Mouse (Mus musculus): ENCODE measurements at regions not wholly inside any gene's neighbourhood (a gene's known extent, or its start where the extent isn't known, plus 50 kb on each side); places are given as distances from the start of the nearest gene placed in this dataset.

DNA sequence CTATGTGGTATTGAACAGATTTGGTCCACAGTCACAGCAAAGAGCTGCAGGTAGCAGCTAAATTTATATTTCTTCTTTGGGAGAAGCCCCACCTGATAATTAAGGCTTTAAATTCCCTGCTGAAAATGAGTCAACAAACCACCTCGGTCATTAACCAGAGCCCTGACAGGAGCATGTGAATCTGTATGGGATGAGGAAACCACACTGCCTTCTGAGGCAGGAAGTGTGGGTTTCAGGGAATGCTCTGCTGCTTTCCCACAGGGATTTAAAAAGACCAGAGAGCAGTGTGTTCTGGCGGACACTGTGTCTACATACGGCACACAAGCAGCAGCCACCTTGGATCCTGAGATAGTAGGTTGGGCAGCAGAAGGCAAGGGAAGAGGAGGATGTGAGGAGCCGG lies 204.0 kb upstream of the Gm21798 start:
- DNase-seq (ENCODE audit: low read depth, low spot score): no peak
- TF ChIP-seq ZNF384 (IDR thresholded peaks at IDR 0.05; ENCODE audit: low read depth, low read length) (no peak), MAFK (IDR thresholded peaks at IDR 0.05; ENCODE audit: insufficient read depth, low read depth, low read length) (no peak), CHD2 (IDR thresholded peaks at IDR 0.05; ENCODE audit: low read depth, low read length) (no peak), ZC3H11A (IDR thresholded peaks at IDR 0.05; ENCODE audit: borderline replicate concordance, low read depth, low read length) (no peak), HCFC1 (IDR thresholded peaks at IDR 0.05; ENCODE audit: borderline replicate concordance, insufficient read depth, low read length) (no peak)

DNA sequence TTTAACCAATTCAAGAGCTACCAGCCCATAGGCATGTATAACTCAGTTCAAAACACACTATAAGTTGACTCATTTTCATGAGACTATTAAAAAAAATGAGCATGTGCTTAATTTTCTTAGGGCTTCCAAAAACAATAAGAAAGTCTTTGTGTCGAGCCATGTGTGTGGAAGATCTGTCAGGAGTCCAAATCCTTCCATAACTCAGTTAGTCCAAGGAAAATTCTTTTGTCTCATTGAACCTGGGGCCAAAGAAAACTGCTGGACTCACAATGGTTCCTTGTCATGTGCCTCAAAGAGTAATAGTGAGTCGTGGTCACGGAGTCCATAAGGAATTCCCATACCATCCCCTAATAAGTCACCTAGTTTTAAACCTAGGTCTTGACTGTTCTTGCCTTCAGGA lies 199.0 kb upstream of the Gm21798 start:
- no peak overlapping the region for H3K4me3 ChIP-seq (ENCODE audit: insufficient read depth in 1 of 2, low read depth in 1 of 2, low read length in 2 of 2, poor library complexity in 1 of 2, severe bottlenecking in 1 of 2)
- TF ChIP-seq CHD2 (IDR thresholded peaks at IDR 0.05; ENCODE audit: low read depth, low read length) (no peak), HCFC1 (IDR thresholded peaks at IDR 0.05; ENCODE audit: borderline replicate concordance, insufficient read depth, low read length) (no peak), ZNF384 (IDR thresholded peaks at IDR 0.05; ENCODE audit: low read depth, low read length) (no peak), ZC3H11A (IDR thresholded peaks at IDR 0.05; ENCODE audit: borderline replicate concordance, low read depth, low read length) (no peak), MAFK (IDR thresholded peaks at IDR 0.05; ENCODE audit: insufficient read depth, low read depth, low read length) (no peak)
- DNase-seq (ENCODE audit: low read depth, low spot score): no peak
- no peak overlapping the region for H3K9ac ChIP-seq (ENCODE audit: insufficient read depth, low read depth, low read length, poor library complexity, severe bottlenecking)
- no peaks in the 10 kb centered on the region for H3K4me1 ChIP-seq (ENCODE audit: control insufficient read depth in 2 of 2, insufficient read depth in 2 of 2, low read length in 2 of 2, poor library complexity in 1 of 2)
- H3K36me3 ChIP-seq (ENCODE audit: control insufficient read depth, insufficient read depth, low read length, poor library complexity, severe bottlenecking): no peaks in the 10 kb centered on the region
- no peak overlapping the region for H3K27ac ChIP-seq (ENCODE audit: insufficient read depth, low read depth, low read length, poor library complexity, severe bottlenecking)
- H3K9me3 ChIP-seq (ENCODE audit: control insufficient read depth, insufficient read depth, low read depth, low read length): no peaks in the 10 kb centered on the region
- in situ Hi-C loops (cut with MboI; ENCODE audit: low sequenced_read_pairs in 2 of 2, unreplicated experiment in 2 of 2): no loop called here

More for the DNA sequence above, 204.0 kb upstream of the Gm21798 start:
- Histone ChIP-seq H3K9ac (ENCODE audit: insufficient read depth, low read depth, low read length, poor library complexity, severe bottlenecking) (no peak overlapping the region), H3K27ac (ENCODE audit: insufficient read depth, low read depth, low read length, poor library complexity, severe bottlenecking) (no peak overlapping the region), H3K9me3 (ENCODE audit: control insufficient read depth, insufficient read depth, low read depth, low read length) (no peaks in the 10 kb centered on the region), H3K4me3 (ENCODE audit: insufficient read depth in 1 of 2, low read depth in 1 of 2, low read length in 2 of 2, poor library complexity in 1 of 2, severe bottlenecking in 1 of 2) (no peak overlapping the region), H3K36me3 (ENCODE audit: control insufficient read depth, insufficient read depth, low read length, poor library complexity, severe bottlenecking) (no peaks in the 10 kb centered on the region), H3K4me1 (ENCODE audit: control insufficient read depth in 2 of 2, insufficient read depth in 2 of 2, low read length in 2 of 2, poor library complexity in 1 of 2) (no peaks in the 10 kb centered on the region)
- in situ Hi-C loops (cut with MboI; ENCODE audit: low sequenced_read_pairs in 2 of 2, unreplicated experiment in 2 of 2): no loop called here

- Histone ChIP-seq H3K9me3 (ENCODE audit: control insufficient read depth, insufficient read depth, low read depth, low read length) (no peaks in the 10 kb centered on the region), H3K36me3 (ENCODE audit: control insufficient read depth, insufficient read depth, low read length, poor library complexity, severe bottlenecking) (no peaks in the 10 kb centered on the region), H3K4me3 (ENCODE audit: insufficient read depth in 1 of 2, low read depth in 1 of 2, low read length in 2 of 2, poor library complexity in 1 of 2, severe bottlenecking in 1 of 2) (no peak overlapping the region), H3K27ac (ENCODE audit: insufficient read depth, low read depth, low read length, poor library complexity, severe bottlenecking) (no peak overlapping the region), H3K4me1 (ENCODE audit: control insufficient read depth in 2 of 2, insufficient read depth in 2 of 2, low read length in 2 of 2, poor library complexity in 1 of 2) (no peaks in the 10 kb centered on the region), H3K9ac (ENCODE audit: insufficient read depth, low read depth, low read length, poor library complexity, severe bottlenecking) (no peak overlapping the region)
- DNase-seq (ENCODE audit: low read depth, low spot score): no peak
- TF ChIP-seq ZNF384 (IDR thresholded peaks at IDR 0.05; ENCODE audit: low read depth, low read length) (no peak), HCFC1 (IDR thresholded peaks at IDR 0.05; ENCODE audit: borderline replicate concordance, insufficient read depth, low read length) (no peak), ZC3H11A (IDR thresholded peaks at IDR 0.05; ENCODE audit: borderline replicate concordance, low read depth, low read length) (no peak), CHD2 (IDR thresholded peaks at IDR 0.05; ENCODE audit: low read depth, low read length) (no peak), MAFK (IDR thresholded peaks at IDR 0.05; ENCODE audit: insufficient read depth, low read depth, low read length) (no peak)
- in situ Hi-C loops (cut with MboI; ENCODE audit: low sequenced_read_pairs in 2 of 2, unreplicated experiment in 2 of 2): no loop called here
These were observed 195.6 kb upstream of the Gm21798 start for GRCm38 (mm10) chr15:64621876-64622275.

DNA sequence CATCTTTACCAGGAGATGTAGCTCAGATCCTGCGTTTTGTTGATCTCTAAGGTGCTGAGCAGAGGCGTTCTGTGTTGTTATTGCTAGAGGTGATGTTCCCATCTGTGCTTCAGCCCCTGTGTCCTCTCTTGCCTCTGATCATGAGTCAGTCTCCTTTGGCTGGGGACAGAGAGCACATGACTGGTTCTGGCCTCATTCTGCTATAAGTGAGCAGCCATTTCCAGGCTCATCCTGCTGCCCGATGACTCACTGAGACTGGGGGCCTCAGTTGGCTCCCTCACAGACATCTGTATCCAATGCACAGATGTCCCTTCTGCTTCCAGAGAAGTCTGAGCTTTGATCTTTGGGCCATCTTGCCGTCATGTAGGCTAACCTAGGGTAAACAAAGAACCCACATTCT lies 194.9 kb upstream of the Gm21798 start:
- in situ Hi-C loops (cut with MboI; ENCODE audit: low sequenced_read_pairs in 2 of 2, unreplicated experiment in 2 of 2): no loop called here
- no peaks in the 10 kb centered on the region for H3K9me3 ChIP-seq (ENCODE audit: control insufficient read depth, insufficient read depth, low read depth, low read length)
- no peak overlapping the region for H3K4me3 ChIP-seq (ENCODE audit: insufficient read depth in 1 of 2, low read depth in 1 of 2, low read length in 2 of 2, poor library complexity in 1 of 2, severe bottlenecking in 1 of 2)
- H3K27ac ChIP-seq (ENCODE audit: insufficient read depth, low read depth, low read length, poor library complexity, severe bottlenecking): no peak overlapping the region
- no peak for TF ChIP-seq MAFK (IDR thresholded peaks at IDR 0.05; ENCODE audit: insufficient read depth, low read depth, low read length)
- no peak for TF ChIP-seq ZC3H11A (IDR thresholded peaks at IDR 0.05; ENCODE audit: borderline replicate concordance, low read depth, low read length)
- no peak for TF ChIP-seq HCFC1 (IDR thresholded peaks at IDR 0.05; ENCODE audit: borderline replicate concordance, insufficient read depth, low read length)
- TF ChIP-seq ZNF384 (IDR thresholded peaks at IDR 0.05; ENCODE audit: low read depth, low read length): no peak
- no peak for TF ChIP-seq CHD2 (IDR thresholded peaks at IDR 0.05; ENCODE audit: low read depth, low read length)
- H3K36me3 ChIP-seq (ENCODE audit: control insufficient read depth, insufficient read depth, low read length, poor library complexity, severe bottlenecking): no peaks in the 10 kb centered on the region
- H3K9ac ChIP-seq (ENCODE audit: insufficient read depth, low read depth, low read length, poor library complexity, severe bottlenecking): no peak overlapping the region
- DNase-seq (ENCODE audit: low read depth, low spot score): no peak
- H3K4me1 ChIP-seq (ENCODE audit: control insufficient read depth in 2 of 2, insufficient read depth in 2 of 2, low read length in 2 of 2, poor library complexity in 1 of 2): no peaks in the 10 kb centered on the region

GRCm38 (mm10) chr15:64626359-64626758 lies 191.1 kb upstream of the Gm21798 start:
- in situ Hi-C loops (cut with MboI; ENCODE audit: low sequenced_read_pairs in 2 of 2, unreplicated experiment in 2 of 2): loop anchor here in 1 of 2 experiments (25.0 kb wide), 1 partner anchor 464 kb away; no protein-coding TSS in a partner anchor
- no peak overlapping the region for H3K9ac ChIP-seq (ENCODE audit: insufficient read depth, low read depth, low read length, poor library complexity, severe bottlenecking)
- no peaks in the 10 kb centered on the region for H3K4me1 ChIP-seq (ENCODE audit: control insufficient read depth in 2 of 2, insufficient read depth in 2 of 2, low read length in 2 of 2, poor library complexity in 1 of 2)
- no peaks in the 10 kb centered on the region for H3K36me3 ChIP-seq (ENCODE audit: control insufficient read depth, insufficient read depth, low read length, poor library complexity, severe bottlenecking)
- H3K27ac ChIP-seq (ENCODE audit: insufficient read depth, low read depth, low read length, poor library complexity, severe bottlenecking): no peak overlapping the region
- H3K4me3 ChIP-seq (ENCODE audit: insufficient read depth in 1 of 2, low read depth in 1 of 2, low read length in 2 of 2, poor library complexity in 1 of 2, severe bottlenecking in 1 of 2): no peak overlapping the region
- H3K9me3 ChIP-seq (ENCODE audit: control insufficient read depth, insufficient read depth, low read depth, low read length): no peaks in the 10 kb centered on the region
- TF ChIP-seq ZNF384 (IDR thresholded peaks at IDR 0.05; ENCODE audit: low read depth, low read length) (no peak), ZC3H11A (IDR thresholded peaks at IDR 0.05; ENCODE audit: borderline replicate concordance, low read depth, low read length) (no peak), MAFK (IDR thresholded peaks at IDR 0.05; ENCODE audit: insufficient read depth, low read depth, low read length) (no peak), HCFC1 (IDR thresholded peaks at IDR 0.05; ENCODE audit: borderline replicate concordance, insufficient read depth, low read length) (no peak), CHD2 (IDR thresholded peaks at IDR 0.05; ENCODE audit: low read depth, low read length) (no peak)
- peak; percentile 22 for DNase-seq (ENCODE audit: low read depth, low spot score)
